Mouse (Mus musculus) liver, embryonic 14.5 days (tissue): ENCODE results near the gene Bend5.

Source experiments
- CTCF ChIP-seq: IDR thresholded peaks from 2 replicates; pipeline ENCODE4 v1.5.1; 2016; ENCODE audit warnings: antibody characterized with exemption, low read depth, control low read depth
- EP300 ChIP-seq: IDR thresholded peaks from 2 replicates; pipeline ENCODE4 v1.6.1; 2016; ENCODE audit warnings: antibody characterized with exemption, low read depth

GRCm38 (mm10) chr4:111477507-111477906, 62.7 kb downstream of the Bend5 start:
- no peak for TF ChIP-seq EP300
- no peak for TF ChIP-seq CTCF
